Comparison of ENCODE assay signal across 14 mouse cellular contexts in the genomic region with DNA sequence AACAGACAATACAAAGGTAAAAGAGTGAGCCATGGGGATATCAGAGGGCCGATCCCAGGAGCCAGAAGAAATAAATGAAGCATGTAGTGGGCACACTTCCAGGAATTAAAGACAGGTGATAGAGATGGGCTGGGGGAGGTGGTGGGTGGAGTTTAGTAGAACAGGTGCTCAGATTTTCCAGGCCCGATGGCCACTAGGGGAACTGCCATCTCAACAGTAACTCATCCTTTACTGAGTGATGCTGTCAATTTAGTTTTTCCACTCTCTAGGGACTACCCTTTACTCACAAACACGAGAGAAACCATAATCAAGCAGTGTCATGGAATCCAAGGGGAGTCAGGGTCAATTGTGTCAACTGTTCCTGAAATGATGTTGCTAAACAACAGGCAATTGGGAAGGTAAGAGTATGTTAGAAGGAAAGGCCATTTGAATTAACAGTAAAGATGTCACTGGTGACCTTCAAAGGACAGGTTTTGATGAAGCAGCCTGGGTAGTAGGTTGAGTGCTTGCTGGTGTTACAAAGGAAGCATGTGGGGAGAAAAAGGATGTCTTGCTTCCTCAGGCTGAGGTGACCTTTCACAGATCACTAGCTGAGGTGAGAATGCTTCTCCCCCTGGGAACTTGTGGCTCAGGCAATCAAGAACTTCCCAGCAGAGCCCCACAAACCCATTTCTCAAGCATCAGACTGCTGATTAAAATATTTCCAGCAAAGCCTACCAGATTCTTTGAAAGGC.
"Had no signal": no experiment of that assay in that cellular context is flagged by ENCODE, and none has a peak within 500 bp of the region (broad histone marks: within the 10 kb centered on the region; RNA-seq: fewer than 3 reads in every experiment).

No protein-coding gene starts in this region.

- DNase-seq: kidney, adult 8-10 months; kidney, postnatal 10 days; kidney, postnatal 36 days; layer of hippocampus, postnatal 36 days; left cerebral cortex, postnatal 4 days; liver, postnatal 0 days; lung, embryonic 14.5 days; right cerebral cortex, postnatal 14 days; right cerebral cortex, postnatal 4 days; thymus, adult 18-20 months; thymus, postnatal 36 days had no signal

- ATAC-seq: liver, postnatal 0 days; lung, postnatal 0 days; midbrain, embryonic 13.5 days; midbrain, embryonic 16.5 days had no signal
